Mouse (Mus musculus) erythroblast, embryonic 14.5 days (primary cell): Measurements from ENCODE around the gene Epb41.

ENCODE experiments used
- GATA1 ChIP-seq: IDR thresholded peaks from 2 replicates; pipeline ENCODE4 v1.6.1; 2012; ENCODE audit warnings: low read length, inconsistent platforms, mixed read lengths
- TAL1 ChIP-seq: IDR thresholded peaks from 3 replicates; pipeline ENCODE4 v1.6.1; 2012; ENCODE audit warnings: low read length, inconsistent platforms, mixed read lengths

GRCm38 (mm10) chr4:131977201-131977600 is 97.9 kb downstream of the Epb41 start:
- no peak for TF ChIP-seq GATA1
- no peak for TF ChIP-seq TAL1
